Mouse (Mus musculus) limb, embryonic 14.5 days (tissue): ENCODE results near the gene Zcchc7. TPM values are rescaled to one million over a fixed set of nuclear protein-coding genes. Genes with fewer than 3 reads are reported as not detected.

Experiments used
- ATAC-seq: fragments of 200-750 bp; cut with Nextera tagmentation; 2 replicates; pipeline ENCODE4 v1.8.0; 2017; ENCODE audit warnings: low read depth, moderate number of reproducible peaks, moderate TSS enrichment; ENCODE audit not compliant: low FRiP score
- DNase-seq: peaks from one replicate; pipeline ENCODE4 v3.0.0-alpha.2; 2015; ENCODE audit warnings: low spot score
- H3K27ac ChIP-seq: fragments of 300-500 bp; sonication (generic); replicated peaks from 2 replicates; pipeline ENCODE4 v1.5.1; 2014; ENCODE audit warnings: low read depth, mild to moderate bottlenecking, low read length, moderate library complexity, mixed read lengths
- H3K27me3 ChIP-seq: fragments of 300-500 bp; sonication (generic); 2 replicates; pipeline ENCODE4 v1.6.1; 2014; ENCODE audit warnings: low read length, mixed read lengths; ENCODE audit not compliant: control insufficient read depth, insufficient read depth
- H3K36me3 ChIP-seq: fragments of 300-500 bp; sonication (generic); 2 replicates; pipeline ENCODE4 v1.6.1; 2014; ENCODE audit warnings: mild to moderate bottlenecking, low read length, moderate library complexity, mixed read lengths; ENCODE audit not compliant: control insufficient read depth, insufficient read depth
- H3K4me1 ChIP-seq: fragments of 300-500 bp; sonication (generic); 2 replicates; pipeline ENCODE4 v1.6.1; 2014; ENCODE audit warnings: antibody characterized with exemption, low read length, mixed read lengths; ENCODE audit not compliant: control insufficient read depth, insufficient read depth
- H3K4me2 ChIP-seq: fragments of 300-500 bp; sonication (generic); replicated peaks from 2 replicates; pipeline ENCODE4 v1.6.1; 2014; ENCODE audit warnings: low read depth, mild to moderate bottlenecking, low read length, moderate library complexity; ENCODE audit not compliant: severe bottlenecking
- H3K4me3 ChIP-seq: fragments of 300-500 bp; sonication (generic); replicated peaks from 2 replicates; pipeline ENCODE4 v1.5.1; 2014; ENCODE audit warnings: low read length
- H3K9ac ChIP-seq: fragments of 300-500 bp; sonication (generic); 2 replicates; pipeline ENCODE4 v1.6.1; 2014; ENCODE audit warnings: mild to moderate bottlenecking, low read depth, low read length, moderate library complexity; ENCODE audit not compliant: severe bottlenecking
- H3K9me3 ChIP-seq: fragments of 300-500 bp; sonication (generic); 2 replicates; pipeline ENCODE4 v1.6.1; 2016; ENCODE audit warnings: low read length; ENCODE audit not compliant: control insufficient read depth
- POLR2A ChIP-seq: fragments of 200-500 bp; IDR thresholded peaks from 2 replicates; pipeline ENCODE4 v1.8.0; 2012; ENCODE audit warnings: inconsistent platforms, mild to moderate bottlenecking, moderate library complexity, borderline replicate concordance; ENCODE audit not compliant: insufficient read depth, insufficient read length; ENCODE audit errors: extremely low read depth
- WGBS: fragments of 180-500 bp; shearing (Covaris S2); extraction: QIAGEN DNeasy Blood & Tissue Kit; methylation state at CpG from one replicate; pipeline ENCODE4 v1.1.7; 2014; 5-methylcytosine and 5-hydroxymethylcytosine counted together
- polyA plus RNA-seq, 2 experiments: library from polyadenylated mRNA; depleted of rRNA in 1 of 2; stranded (reverse) in 1 of 2; unstranded in 1 of 2; fragments of >200 nt; fragmentation: Nextera tagmentation in 1 of 2; extraction: Ambion mirVana in 1 of 2; gene quantifications; 2 replicates each; pipeline versions ENCODE4 v1.2.1 to v1.2.3; 2012 to 2014

Gene Zcchc7
- polyA plus RNA-seq, 2 experiments, result 35.2 to 39.2 TPM

DNA sequence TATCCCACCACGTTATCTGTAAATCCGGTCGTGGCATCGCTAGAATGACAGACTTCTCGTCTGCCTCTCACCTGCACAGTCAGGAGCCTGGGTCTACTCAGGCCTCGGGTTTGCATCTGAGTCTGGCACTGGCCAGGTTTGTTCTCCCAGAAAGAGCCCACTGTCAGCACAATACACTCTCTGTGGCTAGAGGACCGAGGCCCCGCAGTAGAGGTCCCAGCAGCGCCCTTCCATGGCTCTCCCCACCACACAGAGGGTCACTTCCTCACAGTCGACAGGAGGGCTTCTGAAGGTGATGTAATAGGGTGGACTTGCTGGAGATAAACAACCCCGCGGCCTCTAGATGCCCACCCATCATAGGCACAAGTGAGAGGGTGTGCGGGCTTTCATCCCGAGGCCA lies 218.2 kb downstream of the Zcchc7 start:
- no peaks in the 10 kb centered on the region for H3K9me3 ChIP-seq
- ATAC-seq, result 0 out of 2 replicates have a peak, but pooled peaks have one; percentile 25
- no peaks in the 10 kb centered on the region for H3K36me3 ChIP-seq
- TF ChIP-seq POLR2A, result no peak
- 0 out of 2 replicates have a peak overlapping the region, but pooled peaks have one; percentile 10 for H3K4me3 ChIP-seq
- no peaks in the 10 kb centered on the region for H3K27me3 ChIP-seq
- no peak overlapping the region for H3K27ac ChIP-seq
- no peak overlapping the region for H3K9ac ChIP-seq
- 55% methylated on average over 14 of the region's 14 CpGs for WGBS
- no peak for DNase-seq
- H3K4me2 ChIP-seq, result peak overlapping the region; percentile 11; the same call in 1 of the 2 replicates
- no peaks in the 10 kb centered on the region for H3K4me1 ChIP-seq

DNA sequence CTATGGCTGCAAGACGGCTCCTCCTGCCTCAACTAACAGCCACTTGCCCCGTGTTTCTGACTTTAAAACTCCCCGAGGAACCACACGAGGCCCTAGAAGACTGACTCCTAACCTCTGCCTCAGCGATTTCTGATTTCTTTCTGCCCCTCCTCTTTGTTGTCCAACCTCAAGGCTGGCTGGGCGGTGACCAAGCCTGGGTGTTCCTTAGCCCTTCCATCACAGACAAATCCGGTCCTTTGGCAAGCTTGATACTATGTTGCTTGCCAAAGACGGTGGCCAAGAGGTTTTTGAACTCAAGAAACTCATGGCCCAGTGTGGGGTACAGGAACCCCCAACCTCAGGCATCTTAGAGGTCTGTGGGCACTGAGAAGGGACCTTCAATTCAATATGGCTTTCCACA lies 218.7 kb downstream of the Zcchc7 start:
- H3K9ac ChIP-seq, result no peak overlapping the region
- no peak overlapping the region for H3K4me3 ChIP-seq
- DNase-seq, result no peak
- ATAC-seq, result no peak
- TF ChIP-seq POLR2A, result no peak
- 76% methylated on average over 8 of the region's 8 CpGs for WGBS
- H3K36me3 ChIP-seq, result no peaks in the 10 kb centered on the region
- H3K27me3 ChIP-seq, result no peaks in the 10 kb centered on the region
- H3K4me2 ChIP-seq, result no peak overlapping the region
- no peaks in the 10 kb centered on the region for H3K9me3 ChIP-seq
- no peaks in the 10 kb centered on the region for H3K4me1 ChIP-seq
- no peak overlapping the region for H3K27ac ChIP-seq

DNA sequence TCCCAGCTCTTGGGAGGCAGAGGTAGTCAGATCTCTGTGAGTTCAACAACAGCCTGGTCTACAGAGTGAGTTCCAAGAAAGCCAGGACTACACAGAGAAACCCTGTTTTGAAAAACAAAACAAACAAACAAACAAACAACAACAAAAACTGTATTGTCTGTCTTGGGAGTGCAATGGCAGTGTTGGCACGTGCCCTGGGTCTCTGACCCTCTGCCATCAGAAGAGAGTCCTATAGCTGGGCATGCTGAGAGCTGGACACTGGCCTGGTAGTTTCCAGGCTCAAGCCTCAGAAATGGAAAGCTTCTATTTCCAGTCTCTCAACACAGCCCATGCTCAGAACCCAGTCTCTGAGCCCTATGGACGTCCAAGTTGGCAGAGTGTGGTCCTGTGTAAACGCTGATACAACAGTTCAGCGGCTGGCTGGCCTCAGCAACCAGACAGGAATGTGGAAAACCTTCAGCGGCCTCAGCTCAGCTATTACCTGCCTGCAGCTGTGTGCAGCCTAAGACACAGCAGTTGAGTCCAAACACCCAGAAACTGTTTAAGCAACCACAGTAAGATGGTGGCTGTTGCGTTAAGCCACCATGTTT lies 220.4 kb downstream of the Zcchc7 start:
- TF ChIP-seq POLR2A, result no peak
- ATAC-seq (no peak), DNase-seq (no peak)
- Histone ChIP-seq H3K4me1 (peaks cover 5% of the 10 kb centered on the region; the same call in 1 of the 2 replicates), H3K27me3 (no peaks in the 10 kb centered on the region), H3K9me3 (no peaks in the 10 kb centered on the region), H3K4me3 (no peak overlapping the region), H3K36me3 (no peaks in the 10 kb centered on the region), H3K4me2 (no peak overlapping the region), H3K9ac (no peak overlapping the region), H3K27ac (no peak overlapping the region)
- 80% methylated on average over 6 of the region's 6 CpGs for WGBS

DNA sequence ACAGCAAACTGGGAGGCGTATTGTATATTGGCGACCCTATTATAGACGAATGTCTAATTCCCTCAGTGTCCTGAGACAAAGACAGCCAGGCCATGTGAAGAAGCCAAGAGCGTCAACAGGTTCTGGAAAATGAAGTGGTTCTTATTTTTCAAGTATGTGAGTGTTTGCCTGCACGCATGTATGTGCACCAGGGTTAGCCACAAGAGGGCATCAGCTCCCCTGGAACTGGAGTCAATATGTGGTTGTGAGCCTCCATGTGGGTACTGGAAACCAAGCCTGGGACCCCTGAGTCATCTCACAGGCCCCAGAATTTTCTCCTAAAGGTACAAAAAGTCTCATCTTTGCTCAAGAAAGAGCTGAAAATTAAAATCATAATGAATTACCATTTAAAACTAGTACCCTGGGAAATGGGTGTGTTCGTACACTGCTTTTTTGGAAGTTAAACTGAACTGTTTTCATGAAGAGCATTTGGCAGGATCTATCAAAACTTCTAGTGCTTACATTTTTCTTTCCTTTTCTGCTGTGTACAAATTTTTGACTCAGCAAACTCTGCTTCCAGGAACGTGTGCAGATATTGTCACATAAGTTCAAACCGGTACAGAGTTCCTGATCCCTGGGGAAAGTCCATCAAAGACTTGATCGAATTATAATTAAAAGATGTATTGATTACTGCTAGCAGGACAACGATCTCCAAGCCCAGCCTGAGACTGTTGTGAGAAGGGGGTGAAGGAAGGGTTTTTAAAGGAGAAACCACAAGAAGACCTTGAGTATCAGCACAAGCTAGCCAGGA lies 221.4 kb downstream of the Zcchc7 start:
- H3K4me3 ChIP-seq, result no peak overlapping the region
- no peak for ATAC-seq
- no peak for TF ChIP-seq POLR2A
- WGBS, result 87% methylated on average over 10 of the region's 10 CpGs
- no peak overlapping the region for H3K27ac ChIP-seq
- H3K9me3 ChIP-seq, result no peaks in the 10 kb centered on the region
- no peak overlapping the region for H3K4me2 ChIP-seq
- H3K9ac ChIP-seq, result no peak overlapping the region
- peaks cover 9% of the 10 kb centered on the region for H3K4me1 ChIP-seq
- no peaks in the 10 kb centered on the region for H3K36me3 ChIP-seq
- H3K27me3 ChIP-seq, result no peaks in the 10 kb centered on the region
- no peak for DNase-seq

DNA sequence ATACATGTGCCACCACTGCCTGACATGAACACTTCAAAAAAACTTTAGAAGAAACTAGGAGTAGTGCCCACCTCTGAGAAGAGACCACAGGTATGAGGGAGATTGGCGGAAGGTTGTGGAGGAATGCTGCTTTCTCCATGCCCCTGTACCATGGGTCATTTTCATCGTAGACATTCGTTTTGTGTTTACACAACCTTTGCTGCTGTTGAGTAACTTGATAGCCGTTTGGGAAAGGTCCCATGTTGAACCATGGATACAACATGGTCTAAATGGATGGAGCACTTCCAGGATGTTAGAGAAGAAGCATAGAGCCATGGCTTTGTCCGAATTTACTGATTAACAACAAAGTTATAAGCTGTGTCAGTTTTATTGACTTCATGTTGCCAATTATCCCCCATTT lies 222.5 kb downstream of the Zcchc7 start:
- no peaks in the 10 kb centered on the region for H3K9me3 ChIP-seq

More for the DNA sequence above, 222.5 kb downstream of the Zcchc7 start:
- 83% methylated on average over 5 of the region's 5 CpGs for WGBS
- no peaks in the 10 kb centered on the region for H3K27me3 ChIP-seq
- no peak overlapping the region for H3K4me2 ChIP-seq
- TF ChIP-seq POLR2A, result no peak
- H3K4me1 ChIP-seq, result peaks cover 12% of the 10 kb centered on the region
- no peaks in the 10 kb centered on the region for H3K36me3 ChIP-seq
- DNase-seq (no peak), ATAC-seq (no peak)
- no peak overlapping the region for H3K9ac ChIP-seq
- no peak overlapping the region for H3K4me3 ChIP-seq
- no peak overlapping the region for H3K27ac ChIP-seq
